Mouse (Mus musculus) T-helper 17 cell (primary cell): ENCODE data around the gene Rnh1.

ENCODE experiments used
- in situ Hi-C, 2 experiments: fragments of 300-600 bp; cut with MboI, MseI; formaldehyde crosslinking; loops; 1 replicate in 1 of 2; 2 replicates in 1 of 2; pipeline ENCODE4 v1.15.1; 2025; ENCODE audit warnings: high pct_unique_total_duplicates in 2 of 2

Rnh1 gene

DNA sequence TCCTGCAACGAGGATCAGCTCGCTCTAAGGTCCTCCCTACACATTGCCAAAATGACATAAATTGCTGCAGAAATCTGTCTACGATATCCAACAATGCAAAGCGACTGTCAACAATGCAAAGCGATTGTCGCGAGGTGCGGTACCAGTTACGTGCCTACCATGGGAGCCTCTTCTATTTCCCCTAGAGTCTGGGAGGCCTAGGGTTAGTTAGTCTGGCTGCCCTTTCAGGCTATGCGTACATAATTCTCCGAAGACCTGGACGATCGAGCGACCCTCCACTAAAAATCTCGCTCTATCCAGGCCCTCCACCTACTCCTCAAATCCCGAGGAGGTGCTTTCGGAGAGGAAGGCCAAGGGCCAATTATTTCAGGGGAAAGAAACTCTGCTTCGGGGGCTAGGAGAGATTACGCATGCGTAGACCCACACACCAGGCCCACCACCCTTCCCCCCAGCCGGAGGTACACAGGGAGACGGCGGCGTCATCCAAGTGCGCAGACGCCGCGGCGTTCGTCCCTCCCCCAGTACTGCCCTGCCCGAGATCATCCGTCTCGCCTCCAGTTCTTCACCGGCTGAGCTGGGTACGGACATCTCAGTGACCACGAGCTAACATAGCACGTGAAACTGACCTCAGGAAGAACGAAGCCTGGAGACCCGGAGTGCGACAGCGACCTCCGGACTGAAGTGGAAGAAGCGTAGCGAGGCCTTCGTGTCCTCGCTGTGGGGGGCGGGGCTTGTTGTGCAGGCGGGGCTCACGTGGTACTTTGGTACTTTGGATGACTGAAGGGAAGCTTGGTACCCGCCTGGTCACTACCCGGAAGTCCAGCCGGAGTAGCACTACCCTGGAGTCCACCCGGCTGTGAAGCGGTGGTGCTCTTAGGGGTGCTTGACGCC is at the start of gene Rnh1:
Gene Rnh1 (minus strand): TSS at position 742 of the 891 bp plus-strand sequence.
- in situ Hi-C loops: loop anchor here (5.0 to 10.0 kb wide), 5 partner anchors 75 to 1198 kb away; partner anchors contain the start of genes 6430531B16Rik (in 1 of the 2) and B4galnt4 (in 1 of the 2)

DNA sequence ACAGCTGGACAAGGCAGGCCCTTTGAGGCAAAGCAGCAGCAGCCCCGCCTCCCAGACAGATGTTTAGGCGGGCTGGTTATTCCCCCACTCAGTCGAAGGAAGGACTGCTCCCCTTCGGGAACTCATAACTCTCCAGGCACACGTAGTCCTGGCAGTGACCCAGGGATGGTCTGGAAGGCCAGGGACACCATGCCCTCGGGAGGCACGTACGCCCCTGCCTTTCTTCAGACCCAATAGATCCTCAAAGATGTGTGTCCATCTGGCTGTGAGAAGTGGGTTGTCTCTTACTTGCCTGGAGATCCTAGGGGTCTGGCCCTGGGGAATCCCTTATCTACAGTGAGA is 49.4 kb upstream of the Rnh1 start:
- in situ Hi-C loops: no loop called here

DNA sequence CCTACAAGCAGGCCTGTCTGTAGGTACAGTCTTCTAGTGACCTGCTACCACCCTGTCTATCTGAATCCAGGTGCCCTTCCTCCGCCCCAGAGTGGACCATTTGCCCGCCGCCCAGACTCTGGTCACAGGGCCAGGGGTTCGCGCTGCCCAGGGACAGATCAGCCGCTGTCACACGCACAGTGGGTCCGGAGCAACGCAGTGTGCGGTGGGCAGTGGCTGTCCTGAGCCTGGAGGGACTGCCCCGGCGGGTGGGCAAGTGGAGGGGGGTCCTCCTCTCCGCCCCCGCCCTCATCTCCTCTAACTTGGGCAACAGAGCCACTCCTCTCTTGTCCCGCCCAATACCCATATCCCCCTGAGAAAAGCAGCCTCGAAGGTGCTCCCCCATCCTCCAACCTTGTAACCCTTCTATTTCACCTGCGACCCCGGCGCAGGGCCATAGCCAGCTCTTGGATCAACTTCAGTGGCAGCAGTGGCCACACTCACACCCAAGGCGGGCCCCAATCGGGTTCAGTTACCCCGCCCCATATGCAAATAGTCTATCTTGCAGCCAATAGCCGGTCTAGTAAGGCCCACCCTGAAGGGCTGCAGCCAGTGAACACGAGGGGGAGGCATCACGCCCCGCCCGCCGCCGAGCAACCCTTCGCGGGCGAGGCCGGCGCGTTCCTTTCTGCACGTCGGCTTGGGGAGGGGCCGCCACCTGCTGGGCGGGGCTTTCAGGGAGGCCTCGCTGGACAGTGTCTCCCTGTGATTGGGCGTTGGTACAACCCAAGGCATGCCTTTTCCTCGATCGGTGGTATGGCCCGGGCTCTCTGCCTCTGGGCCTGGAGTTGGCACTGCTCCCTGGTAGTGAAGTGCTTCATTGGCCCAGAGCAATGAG is 48.8 kb upstream of the Rnh1 start:
- in situ Hi-C loops: no loop called here

DNA sequence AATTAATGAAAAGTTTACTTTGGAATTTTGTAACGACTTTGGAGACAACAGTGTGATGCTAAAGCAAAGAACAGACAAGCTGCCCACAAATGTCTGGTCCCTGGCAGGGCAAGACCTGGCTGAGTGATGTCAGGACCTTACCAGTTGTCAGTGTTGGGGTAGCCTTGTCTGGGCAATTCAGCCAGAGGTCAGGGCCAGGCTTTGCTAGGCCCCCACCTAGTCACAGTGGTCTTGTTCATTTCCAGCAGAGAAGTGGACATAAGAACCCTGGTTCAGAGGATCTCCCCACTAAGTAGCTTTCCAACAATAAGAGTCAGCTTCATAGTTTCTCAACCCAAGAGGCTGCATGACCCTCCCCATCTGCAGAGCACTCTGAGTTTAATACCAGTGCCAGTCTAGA is 47.7 kb upstream of the Rnh1 start:
- in situ Hi-C loops: no loop called here

DNA sequence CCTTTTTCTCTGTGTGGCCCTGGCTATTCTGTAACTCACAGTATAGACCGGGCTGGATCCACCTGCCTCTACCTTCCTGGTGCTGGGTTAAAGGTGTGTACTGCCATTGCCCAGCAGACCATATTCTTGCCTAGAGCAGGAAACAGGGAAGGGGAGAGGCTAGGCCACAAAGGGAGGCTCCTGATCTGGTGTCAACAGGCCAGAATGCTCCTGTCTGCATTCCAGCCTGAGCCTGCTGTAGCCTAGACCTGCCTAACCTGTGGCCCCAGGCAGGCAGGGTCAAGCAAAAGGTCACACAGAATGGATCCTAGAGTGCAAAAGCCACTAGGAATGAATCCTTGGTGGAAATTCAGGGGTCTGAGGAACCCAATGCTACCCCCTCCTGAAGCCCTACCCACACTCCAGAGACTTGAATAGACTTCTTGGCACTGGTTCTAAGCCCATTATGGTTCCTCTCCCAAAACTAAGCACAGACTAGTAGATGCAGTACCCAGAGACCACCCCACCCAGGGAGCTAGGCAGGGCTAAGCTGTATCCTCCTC is 47.0 kb upstream of the Rnh1 start:
- in situ Hi-C loops: no loop called here

DNA sequence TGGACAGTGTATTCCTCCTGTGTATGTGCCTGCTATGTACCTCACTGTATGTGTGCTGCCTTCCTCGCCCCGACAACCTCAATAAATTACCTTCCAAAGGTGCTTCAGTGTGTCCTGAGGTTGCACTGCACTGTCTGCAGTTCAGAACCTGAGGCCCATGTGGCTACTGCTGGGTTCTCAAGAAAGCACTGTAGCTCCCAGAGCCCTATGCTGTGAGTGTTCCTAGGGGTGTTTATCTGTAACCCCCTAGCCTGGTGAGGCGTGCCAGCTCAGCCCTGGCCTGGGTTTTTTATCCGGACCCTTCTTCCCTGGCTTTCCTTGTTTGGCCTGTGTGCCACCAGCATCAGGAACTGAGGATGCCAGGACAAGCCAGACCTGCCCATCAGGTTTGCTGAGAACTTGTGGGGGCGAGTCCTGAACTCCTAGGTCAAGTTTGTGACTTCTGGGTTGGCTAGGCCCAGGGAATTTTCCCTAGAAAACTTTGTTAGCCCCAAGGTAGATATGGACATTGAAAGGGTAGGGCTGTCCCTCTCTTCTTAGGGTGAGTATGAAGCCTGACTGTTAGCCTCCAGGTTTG is 46.0 kb upstream of the Rnh1 start:
- in situ Hi-C loops: no loop called here

DNA sequence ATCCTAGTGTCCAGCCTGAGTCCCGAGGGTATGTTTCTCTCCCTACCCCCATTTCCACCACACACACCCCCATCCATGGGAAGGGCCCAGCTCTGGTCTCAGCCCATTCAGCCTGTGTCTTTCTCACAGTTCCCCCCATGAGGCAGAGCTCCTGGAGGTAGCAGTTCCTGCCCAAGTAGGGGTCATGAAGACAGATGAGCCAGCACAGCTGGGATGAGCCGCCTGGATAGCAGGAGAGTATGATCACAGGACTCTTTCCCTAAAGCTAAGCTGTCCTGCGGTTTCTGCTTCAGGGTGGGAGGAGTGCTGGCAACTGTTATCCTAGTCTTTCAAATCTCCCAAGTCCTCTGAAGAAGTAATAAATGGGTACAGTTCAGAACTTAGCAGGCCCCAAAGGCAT is 45.5 kb upstream of the Rnh1 start:
- in situ Hi-C loops: no loop called here

DNA sequence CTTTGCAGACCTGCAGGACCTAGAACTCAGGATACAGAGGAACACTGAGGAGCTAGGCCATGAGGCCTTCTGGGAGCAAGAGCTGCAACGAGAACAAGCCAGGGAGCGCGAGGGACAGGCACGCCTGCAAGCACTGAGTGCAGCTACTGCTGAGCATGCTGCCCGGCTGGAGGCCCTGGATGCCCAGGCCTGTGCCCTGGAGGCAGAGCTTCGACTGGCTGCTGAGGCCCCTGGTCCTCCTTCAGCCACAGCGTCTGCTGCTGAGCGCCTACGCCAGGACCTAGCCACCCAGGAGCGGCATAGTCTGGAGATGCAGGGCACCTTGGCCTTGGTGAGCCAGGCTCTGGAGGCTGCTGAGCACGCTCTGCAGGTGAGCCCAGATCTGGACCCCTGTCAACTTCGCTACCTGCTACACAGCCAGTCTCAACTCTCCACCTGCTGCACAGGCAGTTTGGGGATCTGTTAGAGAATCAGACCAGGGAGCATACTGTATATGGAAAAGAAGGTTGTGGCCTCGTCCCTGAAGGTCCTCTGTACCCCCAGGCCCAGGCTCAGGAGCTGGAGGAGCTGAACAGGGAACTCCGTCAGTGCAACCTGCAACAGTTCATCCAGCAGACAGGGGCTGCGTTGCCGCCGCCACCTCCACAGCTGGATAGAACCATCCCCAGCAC is 44.8 kb upstream of the Rnh1 start:
- in situ Hi-C loops: no loop called here

DNA sequence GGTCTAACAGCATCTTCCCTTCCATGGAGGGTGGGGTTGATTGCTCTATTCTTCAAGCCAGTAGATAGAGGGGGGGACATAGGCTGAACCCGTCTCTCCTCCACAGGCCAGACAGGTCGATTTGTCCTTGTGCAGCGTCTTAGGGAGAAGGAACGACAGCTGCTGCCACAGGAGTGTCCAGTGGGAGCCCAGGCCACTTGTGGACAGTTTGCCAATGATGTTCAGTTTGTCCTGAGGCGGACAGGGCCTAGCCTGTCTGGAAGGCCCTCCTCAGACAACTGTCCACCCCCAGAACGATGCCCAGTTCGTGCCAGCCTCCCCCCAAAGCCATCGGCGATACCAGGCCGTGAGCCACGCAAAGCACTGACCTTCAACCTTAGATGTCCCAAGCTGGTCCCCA is 44.2 kb upstream of the Rnh1 start:
- in situ Hi-C loops: no loop called here

DNA sequence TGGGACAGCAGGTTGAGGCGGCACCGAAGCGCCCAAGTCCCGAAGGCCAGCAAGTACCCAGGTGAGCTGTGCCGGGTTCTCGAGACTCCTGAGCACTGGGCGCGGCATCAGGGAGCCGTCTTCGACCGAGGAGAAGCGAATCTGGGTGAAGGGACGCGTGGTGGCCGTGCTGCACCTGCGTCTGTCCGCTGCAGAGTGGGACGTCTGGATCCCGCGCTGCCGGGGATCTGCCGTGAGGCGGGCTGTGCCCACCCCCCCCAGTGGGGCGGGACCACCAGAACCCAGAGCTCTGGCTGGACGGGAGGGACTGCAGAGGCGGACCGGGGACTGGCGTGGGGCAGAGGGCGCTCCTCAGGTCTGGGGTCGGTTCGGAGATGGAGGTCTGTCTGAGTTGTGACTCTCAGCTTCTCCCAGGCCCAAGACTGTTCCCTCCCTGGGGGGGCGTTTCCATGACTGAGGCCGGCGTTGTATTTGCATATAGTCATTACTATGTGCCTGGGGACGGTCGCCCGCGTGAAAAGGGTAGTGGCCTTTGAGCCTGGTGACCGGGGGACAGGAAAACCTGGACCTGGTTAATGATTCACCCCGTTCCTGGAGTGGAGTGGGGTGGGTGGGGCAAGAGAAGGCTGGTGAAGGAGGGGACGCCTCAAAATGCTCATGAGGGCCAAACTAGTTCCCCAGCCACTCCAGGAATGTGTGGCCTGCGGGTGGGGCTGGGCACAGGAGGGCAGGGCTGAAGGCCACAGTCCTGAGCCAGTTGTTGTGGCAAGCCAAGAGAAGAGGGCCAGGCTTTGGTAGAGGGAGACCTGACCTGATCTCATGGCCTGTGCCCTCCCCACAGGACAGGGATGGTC is 43.5 kb upstream of the Rnh1 start:
- in situ Hi-C loops: no loop called here

DNA sequence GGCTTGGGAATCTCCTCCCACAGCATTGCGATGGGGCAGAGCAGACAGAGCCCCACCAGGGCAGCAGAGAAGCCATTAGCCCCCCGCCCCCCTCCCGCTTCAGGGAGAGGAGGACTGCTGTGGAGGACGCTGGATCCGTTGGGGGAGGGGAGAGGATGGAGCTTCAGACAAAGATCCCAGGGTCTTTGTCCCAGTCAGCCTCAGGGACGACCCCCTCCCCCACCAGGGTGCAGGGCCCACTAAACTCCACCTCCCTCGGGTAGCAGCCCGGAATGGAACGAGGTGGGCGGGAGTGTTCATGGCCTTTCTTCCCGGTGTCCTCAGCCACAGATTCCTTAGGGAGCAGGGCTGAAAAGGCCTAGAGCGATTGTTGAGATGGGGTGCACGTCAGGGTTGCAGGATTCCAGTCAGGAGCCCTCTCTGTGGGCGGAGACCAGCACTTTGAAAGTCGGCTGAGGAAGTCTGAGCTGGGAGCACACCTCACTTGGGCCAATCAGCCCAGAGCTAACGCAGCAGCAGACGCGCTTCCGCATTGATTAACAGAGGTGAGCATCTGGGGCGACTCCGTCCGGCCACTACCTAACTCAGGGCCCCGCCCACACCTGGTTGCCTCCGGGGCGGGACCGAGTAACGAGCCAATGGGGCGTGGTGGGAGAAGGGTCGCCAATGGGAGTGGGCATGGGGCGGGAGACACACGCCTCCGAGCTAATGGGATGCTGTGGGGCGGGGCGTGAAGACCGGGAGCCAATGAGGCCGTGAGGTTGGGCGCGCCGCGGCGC is 42.6 kb upstream of the Rnh1 start, which contains the start of gene Rassf7:
Gene Rassf7 (plus strand): TSS at position 760 of the 779 bp plus-strand sequence.
- in situ Hi-C loops: no loop called here

DNA sequence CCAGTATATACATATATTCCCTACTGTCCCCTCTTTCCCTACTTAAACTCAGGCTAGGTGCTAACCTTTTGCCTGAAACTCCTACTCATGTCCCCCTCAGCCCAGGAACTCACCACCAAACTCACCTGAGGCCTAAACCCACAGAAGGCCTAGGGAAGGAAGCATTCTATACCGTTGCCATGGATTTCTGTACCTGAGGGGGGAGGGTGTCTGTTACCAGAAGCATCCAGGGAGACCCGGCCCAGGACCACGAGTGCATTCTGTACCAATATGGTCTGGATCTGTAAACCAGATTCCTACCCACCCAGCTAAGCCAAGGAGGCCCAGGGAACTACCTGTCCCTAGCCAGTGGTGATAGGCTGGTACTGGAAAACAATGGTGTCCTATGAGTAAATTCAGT is 41.7 kb upstream of the Rnh1 start:
- in situ Hi-C loops: no loop called here

DNA sequence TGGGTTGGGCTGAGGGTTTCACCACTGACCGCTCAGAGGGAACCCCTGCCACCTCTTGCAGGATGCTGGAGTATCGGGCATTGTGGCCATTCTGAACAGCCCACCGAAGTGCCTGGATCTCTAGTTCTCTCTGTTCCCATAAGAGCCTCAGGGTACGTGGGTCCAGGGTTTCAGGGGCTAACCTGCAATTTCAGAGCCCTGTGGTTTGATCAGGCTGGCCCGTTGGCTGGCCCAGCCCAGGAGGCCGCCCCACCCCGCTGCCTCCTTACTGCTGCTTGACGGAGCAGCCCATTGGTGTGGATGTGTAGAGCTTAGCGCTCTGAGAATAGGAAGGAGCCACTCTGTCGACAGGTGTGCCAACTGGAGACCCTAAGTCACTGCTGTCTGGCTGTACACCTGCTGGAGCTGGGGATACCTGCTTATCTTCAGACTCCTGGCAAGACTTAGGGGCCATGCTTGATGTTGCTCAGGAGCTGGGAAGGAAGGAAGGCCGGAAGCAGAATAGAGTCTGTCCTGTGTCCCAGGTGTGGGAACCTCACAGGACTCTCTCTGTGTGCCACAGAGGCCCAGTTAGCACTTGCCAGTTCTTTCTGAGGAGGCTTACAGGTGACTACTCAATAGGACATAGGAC is 41.1 kb upstream of the Rnh1 start, which contains the start of gene Lmntd2:
Gene Lmntd2 (minus strand): TSS at position 476 of the 631 bp plus-strand sequence.
- in situ Hi-C loops: no loop called here

DNA sequence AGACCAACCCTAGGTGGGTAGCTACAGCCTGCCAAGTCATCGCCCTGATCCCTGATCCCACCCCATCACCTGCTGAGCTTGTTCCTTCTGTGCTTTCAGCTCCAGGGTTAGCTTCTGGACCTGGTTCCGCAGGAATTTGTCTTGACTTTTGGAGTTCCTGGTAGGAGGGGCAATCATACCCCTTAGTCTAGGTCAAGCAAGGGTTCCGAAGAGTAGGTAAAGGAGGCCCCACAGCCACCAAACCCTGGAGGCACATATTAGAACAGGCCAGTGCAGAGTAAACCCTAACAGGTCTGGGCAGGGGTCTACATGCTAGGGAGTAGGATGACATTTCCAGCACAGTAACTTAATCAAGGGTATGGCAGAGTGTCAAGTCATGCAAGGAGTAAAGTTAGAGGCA is 40.5 kb upstream of the Rnh1 start:
- in situ Hi-C loops: no loop called here

DNA sequence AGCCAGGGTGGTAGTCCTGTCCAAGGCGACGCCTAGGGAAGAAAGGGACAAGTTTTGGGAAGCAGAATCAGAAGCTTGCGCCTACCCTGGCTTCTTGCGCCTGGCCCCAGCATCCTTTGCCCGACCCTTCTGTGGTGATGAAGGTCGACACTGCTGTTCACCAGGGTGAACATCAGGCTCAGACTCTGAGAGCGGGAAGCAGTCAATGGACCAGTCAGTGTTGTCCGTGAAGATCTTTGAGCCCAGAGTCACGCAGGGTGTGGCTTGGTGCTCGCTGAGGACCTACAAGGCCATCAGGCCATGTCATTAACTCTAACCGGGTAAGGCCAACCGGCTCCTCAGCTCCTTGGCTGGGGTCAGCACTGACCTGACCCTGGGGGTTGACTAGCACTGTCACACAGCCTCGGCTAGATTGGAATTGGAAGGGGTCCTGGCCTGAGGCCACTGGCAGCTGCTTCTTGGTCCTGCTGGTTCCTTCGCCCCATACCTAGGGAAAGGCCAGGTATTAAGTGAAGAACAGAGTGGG is 38.0 kb upstream of the Rnh1 start:
- in situ Hi-C loops: no loop called here

DNA sequence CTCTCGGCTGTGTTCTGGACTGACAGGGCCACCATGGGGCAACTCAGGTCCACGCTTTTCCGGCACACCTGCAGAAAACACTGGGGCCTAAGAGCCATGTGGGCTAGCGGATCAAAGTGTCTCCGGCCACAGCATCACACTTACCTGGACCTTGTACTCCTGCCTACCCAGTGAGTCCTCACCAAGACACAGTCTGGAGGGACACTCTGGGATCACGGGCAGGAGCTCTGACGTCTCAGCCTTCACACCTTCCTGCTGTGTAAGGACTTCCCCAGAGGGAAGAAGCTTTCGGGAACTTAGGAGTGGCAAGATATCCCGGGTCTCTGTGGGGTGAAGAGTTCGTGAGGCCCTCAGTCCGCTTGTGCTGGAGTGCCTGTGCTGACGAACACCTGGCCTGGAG is 37.5 kb upstream of the Rnh1 start:
- in situ Hi-C loops: no loop called here

DNA sequence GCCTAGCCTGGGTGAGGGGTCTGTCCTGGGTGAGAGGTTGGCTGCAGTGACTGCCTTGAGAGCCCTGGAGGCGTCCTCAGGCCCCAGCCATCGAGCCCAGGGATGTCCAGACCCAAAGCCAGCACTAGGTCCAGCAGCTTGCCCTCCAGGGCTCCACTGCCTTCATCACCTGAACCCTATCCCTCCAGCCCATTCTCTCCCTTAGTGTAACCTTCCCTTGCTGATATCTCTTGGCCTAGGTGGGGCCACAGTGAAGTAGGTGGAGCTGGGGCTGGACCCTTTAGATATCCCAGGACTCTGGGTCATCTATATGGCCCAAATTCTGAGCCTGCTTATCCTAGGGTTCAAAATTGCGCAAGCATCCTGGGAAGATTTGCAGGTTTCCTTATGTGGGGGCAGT is 36.9 kb upstream of the Rnh1 start:
- in situ Hi-C loops: no loop called here

DNA sequence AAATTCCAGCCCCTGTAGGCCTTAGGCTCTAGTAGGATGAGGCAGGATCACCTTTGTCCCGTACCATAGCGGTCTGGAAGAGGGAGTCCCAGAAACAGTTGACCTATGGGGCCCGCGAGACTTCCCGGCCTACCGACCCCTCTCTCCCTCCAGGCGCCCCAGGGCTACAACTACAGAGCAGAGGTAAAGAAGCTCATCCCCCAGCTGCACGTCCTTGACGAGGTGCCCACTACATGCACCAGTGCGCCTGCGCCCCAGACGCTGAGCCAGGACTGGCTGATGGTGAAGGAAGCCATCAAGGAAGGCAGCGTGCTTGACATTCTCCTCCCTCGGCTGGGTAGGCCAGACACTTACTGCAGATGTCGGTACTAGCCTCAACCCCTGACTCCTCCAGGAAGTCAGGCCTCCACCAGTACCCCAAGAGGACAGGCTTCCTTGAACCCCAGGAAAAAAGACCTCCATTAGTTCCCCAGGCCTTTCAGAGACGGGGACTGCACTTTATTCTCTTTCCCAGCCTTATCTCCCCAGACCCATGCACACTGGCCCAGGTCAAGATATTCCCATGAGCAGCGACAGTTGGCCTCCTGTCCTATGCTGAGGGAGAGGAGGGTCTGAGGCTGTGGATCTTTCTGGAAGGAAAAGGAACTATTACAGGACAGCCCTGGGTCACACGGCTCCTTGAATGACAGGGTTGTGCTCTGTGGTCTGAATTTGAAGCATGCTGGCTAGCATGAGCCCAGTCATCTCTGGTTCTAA is 33.7 kb upstream of the Rnh1 start:
- in situ Hi-C loops: no loop called here
